Mouse (Mus musculus) MEL (cell line): ENCODE measurements at regions not wholly inside any gene's neighbourhood (a gene's known extent, or its start where the extent isn't known, plus 50 kb on each side); places are given as distances from the start of the nearest gene placed in this dataset.

Experiments
- BHLHE40 ChIP-seq: IDR thresholded peaks from 2 replicates; pipeline ENCODE4 v1.6.1; 2012; ENCODE audit warnings: low read depth, mild to moderate bottlenecking, inconsistent platforms, low read length, improper control_type of control experiment, borderline replicate concordance
- CHD1 ChIP-seq: IDR thresholded peaks from 2 replicates; pipeline ENCODE4 v1.6.1; 2012; ENCODE audit warnings: low read depth, mild to moderate bottlenecking, inconsistent platforms, low read length, improper control_type of control experiment
- CHD2 ChIP-seq: IDR thresholded peaks from 2 replicates; pipeline ENCODE4 v1.6.1; 2011; ENCODE audit warnings: low read length, improper control_type of control experiment
- CTCF ChIP-seq, 3 experiments: IDR thresholded peaks in 2 of 3; conservative IDR thresholded peaks in 1 of 3; 2 replicates each; pipeline ENCODE4 v1.5.1; 2011 to 2012; ENCODE audit warnings: low read length in 3 of 3, low read depth in 2 of 3, mild to moderate bottlenecking in 2 of 3, improper control_type of control experiment in 1 of 3, inconsistent platforms in 1 of 3, mixed read lengths in 1 of 3, moderate library complexity in 1 of 3; ENCODE audit not compliant: control insufficient read depth in 1 of 3, insufficient read depth in 1 of 3, poor library complexity in 1 of 3, severe bottlenecking in 1 of 3
- EP300 ChIP-seq, 2 experiments: IDR thresholded peaks; 2 replicates each; pipeline ENCODE4 v1.6.1; 2011; ENCODE audit warnings: improper control_type of control experiment in 2 of 2, low read length in 2 of 2, low read depth in 1 of 2, mild to moderate bottlenecking in 1 of 2
- MAZ ChIP-seq: IDR thresholded peaks from 2 replicates; pipeline ENCODE4 v1.6.1; 2012; ENCODE audit warnings: low read depth, mild to moderate bottlenecking, inconsistent platforms, low read length, improper control_type of control experiment
- MEF2A ChIP-seq: IDR thresholded peaks from 2 replicates; pipeline ENCODE4 v1.6.1; 2014; ENCODE audit warnings: low read depth, mild to moderate bottlenecking, inconsistent platforms, low read length, improper control_type of control experiment; ENCODE audit not compliant: poor library complexity, insufficient replicate concordance, severe bottlenecking; ENCODE audit errors: extremely low read depth
- NRF1 ChIP-seq: IDR thresholded peaks from 2 replicates; pipeline ENCODE4 v1.6.1; 2014; ENCODE audit warnings: low read depth, mild to moderate bottlenecking, inconsistent platforms, low read length, improper control_type of control experiment, moderate library complexity; ENCODE audit not compliant: poor library complexity, insufficient read depth, severe bottlenecking
- POLR2A ChIP-seq, 2 experiments: IDR thresholded peaks; 2 replicates each; pipeline ENCODE4 v1.6.1; 2011 to 2012; ENCODE audit warnings: low read length in 2 of 2, mild to moderate bottlenecking in 2 of 2, control low read depth in 1 of 2, improper control_type of control experiment in 1 of 2, low read depth in 1 of 2, moderate library complexity in 1 of 2; ENCODE audit not compliant: control insufficient read depth in 1 of 2, insufficient read depth in 1 of 2, poor library complexity in 1 of 2
- RAD21 ChIP-seq: IDR thresholded peaks from 2 replicates; pipeline ENCODE4 v1.6.1; 2011; ENCODE audit warnings: mild to moderate bottlenecking, low read depth, low read length, improper control_type of control experiment
- SMC3 ChIP-seq: IDR thresholded peaks from 2 replicates; pipeline ENCODE4 v1.6.1; 2011; ENCODE audit warnings: low read depth, low read length, improper control_type of control experiment
- TAL1 ChIP-seq: IDR thresholded peaks from 2 replicates; pipeline ENCODE4 v1.6.1; 2012; ENCODE audit warnings: mild to moderate bottlenecking, inconsistent platforms, low read length, moderate library complexity, mixed read lengths
- USF1 ChIP-seq: IDR thresholded peaks from 2 replicates; pipeline ENCODE4 v1.6.1; 2014; ENCODE audit warnings: low read depth, mild to moderate bottlenecking, inconsistent platforms, low read length, improper control_type of control experiment, moderate library complexity
- ZNF384 ChIP-seq: IDR thresholded peaks from 2 replicates; pipeline ENCODE4 v1.6.1; 2012; ENCODE audit warnings: low read depth, mild to moderate bottlenecking, inconsistent platforms, low read length, improper control_type of control experiment

DNA sequence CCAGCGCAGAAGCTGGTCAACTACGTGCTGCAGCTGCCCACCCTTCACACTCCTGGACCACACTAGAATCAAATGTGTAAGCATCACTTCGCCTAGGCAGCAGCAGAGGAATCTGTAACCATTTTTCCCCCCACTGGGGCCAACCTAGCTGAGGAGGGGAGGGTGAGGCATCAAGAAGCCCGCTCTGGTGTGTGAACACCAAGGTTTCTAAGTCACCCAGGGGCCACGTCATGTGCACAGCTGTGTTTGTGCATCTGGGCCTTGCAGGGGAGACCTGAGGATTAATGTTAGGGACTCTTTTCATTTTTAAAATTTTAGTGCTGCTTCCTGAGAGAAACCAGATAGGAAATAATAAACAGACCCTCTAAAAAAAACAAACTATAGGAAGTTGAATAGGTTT is 321.8 kb downstream of the Rnd3 start:
- TF ChIP-seq MEF2A (no peak), MAZ (no peak), CHD2 (no peak), USF1 (no peak), RAD21 (no peak), POLR2A (IDR thresholded peaks at IDR 0.05; ENCODE audit: control insufficient read depth in 1 of 2, insufficient read depth in 1 of 2, low read depth in 1 of 2, low read length in 2 of 2, poor library complexity in 1 of 2) (no peak), CHD1 (no peak), ZNF384 (no peak), NRF1 (no peak), CTCF (IDR thresholded peaks at IDR 0.05 in 2 of 3, conservative IDR thresholded peaks at IDR 0.05 in 1 of 3; ENCODE audit: control insufficient read depth in 1 of 3, insufficient read depth in 1 of 3, low read depth in 2 of 3, low read length in 3 of 3, poor library complexity in 1 of 3, severe bottlenecking in 1 of 3) (no peak), EP300 (IDR thresholded peaks at IDR 0.05; ENCODE audit: low read depth in 1 of 2, low read length in 2 of 2) (no peak), TAL1 (no peak), SMC3 (no peak), BHLHE40 (no peak)
